Mouse (Mus musculus): Measurements from ENCODE around the gene Itpk1.

The Itpk1 gene

GRCm38 (mm10) chr12:102713153-102713865 is 8.6 kb upstream of the Itpk1 start:
- no peak for DNase-seq (ENCODE audit: low spot score)

GRCm38 (mm10) chr12:102710851-102711375 is 6.2 kb upstream of the Itpk1 start:
- DNase-seq (ENCODE audit: low spot score): no peak

- DNase-seq (ENCODE audit: low spot score): no peak
These were observed 5.2 kb upstream of the Itpk1 start for GRCm38 (mm10) chr12:102709896-102710295.

GRCm38 (mm10) chr12:102708220-102708619 is 3.5 kb upstream of the Itpk1 start:
- DNase-seq (ENCODE audit: low spot score): no peak

GRCm38 (mm10) chr12:102706833-102707463 is 2.2 kb upstream of the Itpk1 start:
- DNase-seq (ENCODE audit: low spot score): no peak

GRCm38 (mm10) chr12:102705906-102706640 is 1.3 kb upstream of the Itpk1 start:
- no peak for DNase-seq (ENCODE audit: low spot score)

- DNase-seq (ENCODE audit: low spot score): peak; percentile 86
These were observed 614 bp upstream of the Itpk1 start for GRCm38 (mm10) chr12:102705216-102705871.

GRCm38 (mm10) chr12:102703921-102704408 is 765 bp downstream of the Itpk1 start:
- no peak for DNase-seq (ENCODE audit: low spot score)

- DNase-seq (ENCODE audit: low spot score): no peak
These were observed 1.3 kb downstream of the Itpk1 start for GRCm38 (mm10) chr12:102703441-102703840.

GRCm38 (mm10) chr12:102703111-102703412 is 1.7 kb downstream of the Itpk1 start:
- DNase-seq (ENCODE audit: low spot score): no peak

GRCm38 (mm10) chr12:102702356-102703110 is 2.2 kb downstream of the Itpk1 start:
- DNase-seq (ENCODE audit: low spot score): peak; percentile 68

- DNase-seq (ENCODE audit: low spot score): no peak
These were observed 3.0 kb downstream of the Itpk1 start for GRCm38 (mm10) chr12:102701691-102702207.

GRCm38 (mm10) chr12:102700453-102700852 is 4.3 kb downstream of the Itpk1 start:
- DNase-seq (ENCODE audit: low spot score): no peak

- DNase-seq (ENCODE audit: low spot score): no peak
These were observed 5.6 kb downstream of the Itpk1 start for GRCm38 (mm10) chr12:102699156-102699555.

GRCm38 (mm10) chr12:102698089-102698684 is 6.5 kb downstream of the Itpk1 start:
- DNase-seq (ENCODE audit: low spot score): no peak

- no peak for DNase-seq (ENCODE audit: low spot score)
These were observed 7.3 kb downstream of the Itpk1 start for GRCm38 (mm10) chr12:102697381-102697780.

- peak; percentile 64 for DNase-seq (ENCODE audit: low spot score)
These were observed 7.9 kb downstream of the Itpk1 start for GRCm38 (mm10) chr12:102696635-102697354.

- no peak for DNase-seq (ENCODE audit: low spot score)
These were observed 9.1 kb downstream of the Itpk1 start for GRCm38 (mm10) chr12:102695369-102696239.

- DNase-seq (ENCODE audit: low spot score): no peak
These were observed 13.0 kb downstream of the Itpk1 start for GRCm38 (mm10) chr12:102691761-102692160.

Measured in testis, postnatal 14 days (tissue).